ENCODE assay signal across 8 mouse cellular contexts in genomic region chr4:64530585-64530984, GRCm38 (mm10).
DNase-seq lines count a peak whose midpoint lies in the region; ATAC-seq and TF ChIP-seq lines count a peak whose summit lies in the region.

No protein-coding gene starts in this region.

- ATAC-seq in lung, embryonic 14.5 days (ENCODE audit: insufficient read depth), result no peak

- peak; percentile 70 for TF ChIP-seq CTCF in lung, embryonic 14.5 days (IDR thresholded peaks at IDR 0.05; ENCODE audit: low read depth)

- intact Hi-C loops in left cerebral cortex, postnatal 10 days (cut with DNase I), result loop anchor here (5.0 kb wide), 3 partner anchors 592 to 1052 kb away; partner anchors contain the start of gene Pappa
- intact Hi-C loops in heart, postnatal 25 days (cut with DNase I), result loop anchor here (5.0 kb wide), 2 partner anchors 967 to 1057 kb away; no protein-coding TSS in a partner anchor

- no peaks in the 10 kb centered on the region for H3K27me3 ChIP-seq in lung, embryonic 14.5 days (ENCODE audit: insufficient read depth, low read length)

- peak; percentile 6 to 73 for DNase-seq in adrenal gland, adult (ENCODE audit: inconsistent age in 2 of 2, low spot score in 1 of 2)
- DNase-seq in adrenal gland, postnatal 25 days, result no peak
- peak; percentile 89 for DNase-seq in lung, embryonic 14.5 days
- DNase-seq in lung, adult 18-20 months, result no peak
- peak; percentile 65 for DNase-seq in embryo, embryonic 10 days (ENCODE audit: low spot score)
- DNase-seq in left cerebral cortex, postnatal 10 days (ENCODE audit: extremely low spot score in 1 of 2, low spot score in 2 of 2), result peak; percentile 14 to 23
- DNase-seq in B cell, adult 2 months, result no peak
- no peak for DNase-seq in heart, postnatal 25 days (ENCODE audit: low spot score)

- H3K4me2 ChIP-seq in lung, embryonic 14.5 days, result no peak overlapping the region

- no peak overlapping the region for H3K4me3 ChIP-seq in lung, embryonic 14.5 days (ENCODE audit: low read depth, low read length)

- H3K9ac ChIP-seq in lung, embryonic 14.5 days, result no peak overlapping the region

- no peaks in the 10 kb centered on the region for H3K9me3 ChIP-seq in lung, embryonic 14.5 days (ENCODE audit: low read depth, low read length)

- WGBS in lung, embryonic 14.5 days, result 69% methylated on average over 4 of the region's 4 CpGs

- H3K4me1 ChIP-seq in lung, embryonic 14.5 days (ENCODE audit: insufficient read depth), result no peaks in the 10 kb centered on the region

- no peak overlapping the region for H3K27ac ChIP-seq in lung, embryonic 14.5 days (ENCODE audit: low read depth)

- no peaks in the 10 kb centered on the region for H3K36me3 ChIP-seq in lung, embryonic 14.5 days (ENCODE audit: insufficient read depth)

Comparison
In these comparisons a context has a peak if more than half of its experiments do, and no peak if none do; other contexts are left out.
1. DNase-seq: peak in adrenal gland, adult (2 of 2), lung, embryonic 14.5 days (single experiment), embryo, embryonic 10 days (single experiment) and left cerebral cortex, postnatal 10 days (2 of 2); none in adrenal gland, postnatal 25 days (single experiment), lung, adult 18-20 months (0 of 2), B cell, adult 2 months (0 of 2) and heart, postnatal 25 days (single experiment).